Mouse (Mus musculus): ENCODE results near the gene Gm28048.

Gm28048 gene

DNA sequence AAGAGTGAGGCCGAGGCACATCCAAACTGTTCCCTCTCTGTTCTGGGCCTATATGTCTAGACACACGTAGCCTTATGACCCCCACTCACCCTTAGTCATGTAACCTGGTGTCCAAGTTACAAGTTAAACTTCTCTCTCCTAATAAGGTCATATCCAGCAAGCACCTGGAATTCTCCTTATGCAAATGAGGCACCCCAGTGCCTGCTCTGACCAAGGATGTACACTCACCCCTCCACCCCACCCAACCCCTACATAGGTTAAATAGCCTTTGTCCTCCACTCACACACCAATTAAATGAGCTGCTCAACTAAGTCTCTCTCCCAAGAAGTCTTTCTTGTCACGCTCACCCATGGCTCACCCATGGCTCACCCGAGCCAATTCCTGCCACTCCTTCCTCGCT is 190.2 kb downstream of the Gm28048 start:
- DNase-seq, result no peak

DNA sequence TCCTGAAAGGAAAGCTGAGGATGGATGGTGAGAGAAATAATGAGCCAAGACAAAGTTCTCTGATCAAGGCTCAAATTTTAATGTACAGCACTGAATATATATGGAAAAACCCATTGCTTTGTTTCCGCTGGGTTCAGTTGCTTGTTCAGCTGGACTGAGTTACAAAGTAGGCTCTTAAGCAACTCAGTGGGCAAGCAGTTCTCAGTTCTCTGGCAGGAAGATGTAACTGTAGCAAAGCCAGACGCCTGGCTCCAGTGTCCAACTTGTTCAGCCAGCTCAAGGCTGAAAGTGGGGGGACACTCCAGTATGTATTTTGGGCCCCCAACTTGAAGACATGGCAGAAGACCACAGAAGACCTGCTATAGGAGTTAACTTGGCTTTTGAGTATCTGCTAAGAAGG is 194.1 kb downstream of the Gm28048 start:
- no peak for DNase-seq
